Mouse (Mus musculus) embryo, embryonic 10.5 days (tissue): Measurements from ENCODE around the gene Casp2.

Source experiments
- DNase-seq: peaks from one replicate; pipeline ENCODE4 v3.0.0-alpha.2; 2015; ENCODE audit warnings: low spot score

Gene Casp2

GRCm38 (mm10) chr6:42264626-42265312, at the start of gene Casp2:
Gene Casp2 (plus strand): TSS chr6:42264985.
- peak; percentile 100 for DNase-seq

- no peak for DNase-seq
Measured at GRCm38 (mm10) chr6:42215028-42215427, 49.8 kb upstream of the Casp2 start, which contains the start of gene Tas2r144. Gene Tas2r144 (plus strand): TSS chr6:42215328.

DNA sequence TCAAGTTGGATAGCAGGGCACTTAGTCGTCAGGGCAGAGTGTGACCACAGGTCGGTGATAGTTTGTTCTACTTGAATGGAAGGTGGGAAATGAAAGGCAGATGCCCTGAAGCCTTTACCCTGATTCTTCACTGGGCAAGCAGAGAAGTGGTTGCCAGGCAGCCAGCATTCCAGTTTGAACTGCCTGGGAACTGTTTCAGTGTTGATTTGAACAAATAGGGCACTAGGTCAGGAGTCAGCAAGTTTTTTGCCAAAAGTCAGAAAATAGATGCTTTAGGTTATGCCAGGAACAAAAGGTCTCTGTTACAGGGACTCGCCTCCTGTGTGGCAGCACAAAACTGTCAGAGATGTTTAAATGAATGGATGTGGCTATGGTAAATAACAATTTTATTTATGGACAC, 42.5 kb upstream of the Casp2 start:
- no peak for DNase-seq

DNA sequence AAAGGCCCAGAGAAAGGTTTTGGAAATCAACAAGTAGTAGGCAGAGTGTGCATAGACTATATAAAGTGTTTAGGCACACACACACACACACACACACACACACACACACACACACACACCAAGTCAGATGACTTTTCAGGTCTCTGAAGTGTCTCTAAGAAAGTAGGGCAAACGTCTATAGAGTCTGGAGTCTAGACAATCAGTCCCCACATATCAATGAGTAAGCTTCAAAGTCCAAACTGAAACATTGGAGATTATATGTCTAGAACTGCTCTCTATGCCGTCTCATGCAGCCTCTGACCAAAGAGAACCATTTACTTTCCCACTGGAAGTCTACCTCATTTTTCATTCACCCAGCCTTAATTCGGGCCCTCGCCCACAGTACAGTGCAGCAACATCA, 39.7 kb upstream of the Casp2 start:
- no peak for DNase-seq

DNA sequence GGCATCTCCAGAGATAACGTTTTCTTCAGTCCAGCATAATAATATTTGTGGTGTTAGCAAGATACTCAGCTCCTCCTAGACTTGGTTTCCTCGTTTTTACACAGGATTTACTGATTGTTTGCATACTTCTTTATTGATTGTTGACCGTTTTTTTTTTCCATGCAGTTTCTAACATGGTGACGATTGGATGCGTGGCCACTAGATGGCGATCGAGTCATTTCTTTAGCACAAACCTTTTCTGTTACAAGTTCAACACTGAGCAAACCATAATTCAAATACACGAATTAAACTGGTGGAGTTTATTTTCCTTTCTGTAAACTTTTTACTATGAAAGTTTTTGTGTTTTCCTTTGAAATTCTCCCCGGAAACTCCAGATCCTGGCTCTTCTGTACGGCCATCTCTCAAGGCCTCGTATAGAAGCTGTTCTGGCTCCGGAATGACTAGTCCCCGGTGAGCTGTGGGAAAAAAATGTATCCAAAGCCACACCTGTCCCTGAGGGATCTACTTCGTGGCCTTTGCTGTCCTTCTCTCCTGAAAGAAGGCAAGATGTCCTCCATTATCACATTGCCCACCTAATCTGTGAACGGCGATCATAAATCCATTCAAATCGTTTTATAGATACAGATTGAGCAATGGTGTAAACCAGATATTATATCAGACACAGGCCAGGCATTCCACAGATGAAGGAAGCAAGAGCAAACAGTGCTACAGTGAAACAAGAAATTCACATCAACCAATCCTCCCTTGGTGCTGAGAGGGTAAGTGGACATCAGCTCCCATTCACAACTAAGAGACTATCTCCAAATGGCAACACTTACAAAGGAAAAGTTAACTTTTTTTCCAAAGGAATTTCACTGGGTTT, 37.3 kb upstream of the Casp2 start:
- DNase-seq, result peak; percentile 86

DNA sequence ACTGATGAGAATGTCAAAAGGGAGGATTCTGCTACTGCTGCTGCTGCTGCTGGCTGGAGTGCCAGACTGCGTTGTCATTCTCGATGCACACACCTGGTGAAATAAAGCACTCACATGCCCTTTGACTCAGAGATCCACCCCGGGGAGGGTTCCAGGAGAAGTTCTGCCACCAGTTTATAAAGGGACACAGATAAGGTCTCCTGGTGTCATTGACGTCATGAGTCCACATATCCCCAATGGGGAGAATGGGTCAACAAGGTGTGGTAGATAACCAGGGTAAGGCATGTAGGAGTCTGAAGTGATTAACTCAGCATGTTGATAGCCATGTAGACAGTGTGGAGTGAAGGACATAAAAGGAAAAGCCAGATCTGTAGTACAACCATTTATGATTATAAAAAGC, 35.2 kb upstream of the Casp2 start:
- DNase-seq, result no peak

DNA sequence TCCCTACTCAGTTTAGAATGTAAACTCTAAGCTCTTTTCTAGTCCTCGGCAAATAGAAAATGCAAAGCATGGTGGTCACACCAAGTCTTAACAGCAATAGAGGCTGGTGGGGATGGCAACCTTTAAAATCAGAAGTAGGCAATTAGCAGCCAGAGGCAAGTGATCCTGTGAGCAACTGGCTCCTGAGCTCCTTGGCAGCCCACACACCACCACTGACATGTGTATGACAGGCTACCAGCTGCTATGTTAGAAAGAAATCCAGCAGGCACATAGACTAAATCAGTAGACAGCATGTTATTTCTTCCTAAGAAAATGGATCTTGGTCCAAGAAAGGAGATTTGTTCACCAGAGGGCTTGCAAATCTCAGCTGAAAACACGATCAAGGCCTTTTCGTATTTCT, 33.6 kb upstream of the Casp2 start:
- no peak for DNase-seq

DNA sequence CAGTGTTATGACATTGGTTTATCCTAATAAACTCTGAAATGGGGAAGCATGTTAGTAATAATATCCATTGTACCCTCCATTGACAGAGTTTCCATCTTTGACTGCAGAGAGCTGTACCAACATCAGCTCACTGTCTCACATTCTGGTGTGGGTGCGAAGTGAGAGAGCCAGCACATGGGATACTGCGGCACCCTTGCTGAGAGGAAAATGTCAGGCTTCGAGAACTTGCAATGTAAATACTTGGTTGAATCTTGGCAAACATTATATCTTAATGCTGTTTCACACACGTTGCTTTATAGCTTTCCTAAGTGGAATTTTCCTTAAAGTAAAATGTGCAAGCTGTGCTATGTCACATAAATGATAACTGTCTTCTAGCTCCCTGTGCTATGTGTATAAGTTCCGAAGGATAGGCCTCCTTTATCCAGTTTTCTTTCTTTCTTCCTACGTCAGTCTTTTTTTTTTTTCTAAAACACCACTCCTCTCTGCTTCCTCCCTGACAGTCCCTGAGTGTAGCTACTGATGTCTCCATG, 27.4 kb upstream of the Casp2 start:
- no peak for DNase-seq

- no peak for DNase-seq
Measured at GRCm38 (mm10) chr6:42241311-42242045, 23.3 kb upstream of the Casp2 start.

DNA sequence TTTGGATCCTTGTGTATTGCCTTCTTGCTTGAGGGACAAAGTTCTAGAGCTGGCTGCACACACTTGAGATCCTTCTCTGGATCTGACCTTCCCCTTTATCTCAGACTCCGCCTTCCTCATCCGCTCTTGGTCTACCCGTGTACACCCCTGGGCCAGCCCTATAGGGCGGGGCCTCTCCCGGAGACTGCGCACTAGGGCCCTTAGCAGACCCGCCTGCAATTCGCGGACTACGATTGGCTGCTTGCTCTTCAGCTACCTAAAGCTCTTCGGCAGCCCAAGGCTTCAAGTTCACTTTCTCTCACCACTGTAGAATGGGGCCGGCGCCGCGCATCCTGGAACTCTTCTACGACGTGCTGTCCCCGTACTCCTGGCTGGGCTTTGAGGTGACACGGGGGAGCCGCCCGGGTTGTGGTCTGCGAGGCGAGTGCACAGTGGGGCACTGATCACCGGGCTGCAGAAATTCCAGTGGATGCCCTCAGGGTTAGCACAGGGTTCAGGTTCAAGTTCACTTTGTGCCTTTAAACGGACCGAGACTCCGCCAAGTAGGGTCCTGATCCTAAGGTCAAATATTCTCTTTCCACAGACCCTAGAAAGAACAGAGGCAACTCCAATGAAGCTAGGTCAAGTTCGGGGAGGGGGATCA, 19.0 kb upstream of the Casp2 start, which contains the start of gene Gstk1:
TSS of gene Gstk1 (plus strand) at position 225 of the 643 bp plus-strand sequence.
- peak; percentile 90 for DNase-seq

GRCm38 (mm10) chr6:42247173-42247572, 17.6 kb upstream of the Casp2 start:
- peak; percentile 14 for DNase-seq

DNA sequence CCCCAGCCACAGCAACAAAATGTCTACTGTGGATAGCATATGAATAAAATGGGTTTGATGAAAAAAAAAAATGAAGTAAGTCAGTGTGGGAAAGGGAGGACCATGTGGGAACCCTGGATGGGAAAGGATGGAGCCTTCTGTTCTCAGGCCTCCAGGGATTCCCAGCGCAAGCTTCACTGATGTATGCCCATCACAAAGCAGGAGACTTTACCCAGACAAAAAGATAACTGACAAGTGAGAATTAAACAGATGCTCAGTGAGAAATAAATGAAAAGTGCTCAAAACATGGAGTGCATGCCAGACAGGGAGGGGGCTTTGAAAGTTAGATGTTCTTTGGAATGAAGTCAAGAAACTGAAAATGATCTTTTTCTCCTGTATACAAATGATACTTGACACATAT, 16.8 kb upstream of the Casp2 start:
- no peak for DNase-seq

DNA sequence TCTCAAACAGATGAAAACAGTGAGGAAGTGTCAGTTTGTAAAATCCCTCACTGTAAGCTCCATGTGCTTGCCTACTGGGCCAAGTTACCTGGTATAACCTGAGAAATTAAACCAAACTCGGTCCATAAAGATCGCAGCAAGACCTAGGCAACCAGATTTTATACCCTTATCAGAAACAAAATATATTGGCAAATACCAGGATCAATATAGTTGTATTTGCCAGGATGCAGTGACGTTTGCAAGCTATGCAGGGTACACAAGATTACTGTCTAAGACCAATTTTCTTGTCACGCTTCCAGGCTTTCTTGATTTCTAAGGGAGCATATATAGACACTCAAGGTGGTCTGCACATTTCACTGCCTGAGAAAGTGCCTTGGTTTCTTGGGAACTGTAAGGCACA, 13.0 kb upstream of the Casp2 start:
- DNase-seq, result no peak

DNA sequence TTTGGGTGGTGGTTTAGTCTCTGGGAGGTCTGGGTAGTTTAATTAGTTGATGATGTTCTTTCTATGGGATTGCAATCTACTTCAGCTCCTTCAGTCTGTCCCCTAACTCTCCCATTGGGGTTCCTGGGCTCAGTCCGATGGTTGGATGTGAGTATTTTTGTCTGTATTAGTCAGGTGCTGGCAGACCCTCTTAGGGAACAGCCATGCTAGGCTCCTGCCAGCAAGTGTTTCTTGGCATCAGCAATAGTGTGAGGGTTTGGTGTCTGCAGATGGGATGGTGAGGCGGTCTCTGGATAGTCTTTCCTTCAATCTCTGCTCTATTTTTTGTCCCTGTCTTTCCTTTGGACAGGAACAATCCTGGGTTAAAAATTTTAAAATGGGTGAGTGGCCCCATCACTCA, 11.7 kb upstream of the Casp2 start:
- DNase-seq, result no peak

GRCm38 (mm10) chr6:42257303-42257863, 7.4 kb upstream of the Casp2 start:
- DNase-seq, result peak; percentile 75

DNA sequence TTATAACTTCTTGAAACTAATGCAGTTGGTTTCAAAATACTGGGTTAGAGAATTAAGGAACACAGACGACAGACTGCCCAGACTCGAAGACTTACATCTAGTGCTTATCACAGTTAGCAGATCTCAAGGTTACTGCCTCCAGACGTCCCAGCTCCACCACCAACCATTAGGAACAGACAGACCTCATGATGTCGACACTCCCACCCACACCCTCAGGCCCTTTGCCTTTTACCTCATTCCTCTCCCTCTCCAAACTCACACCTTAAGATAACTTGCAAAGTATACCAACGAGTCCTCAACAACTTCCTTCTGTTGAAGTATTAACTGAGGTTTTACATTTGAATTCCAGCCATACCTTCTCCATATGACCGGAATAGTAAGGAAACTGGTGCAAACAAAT, 4.4 kb upstream of the Casp2 start:
- DNase-seq, result no peak

DNA sequence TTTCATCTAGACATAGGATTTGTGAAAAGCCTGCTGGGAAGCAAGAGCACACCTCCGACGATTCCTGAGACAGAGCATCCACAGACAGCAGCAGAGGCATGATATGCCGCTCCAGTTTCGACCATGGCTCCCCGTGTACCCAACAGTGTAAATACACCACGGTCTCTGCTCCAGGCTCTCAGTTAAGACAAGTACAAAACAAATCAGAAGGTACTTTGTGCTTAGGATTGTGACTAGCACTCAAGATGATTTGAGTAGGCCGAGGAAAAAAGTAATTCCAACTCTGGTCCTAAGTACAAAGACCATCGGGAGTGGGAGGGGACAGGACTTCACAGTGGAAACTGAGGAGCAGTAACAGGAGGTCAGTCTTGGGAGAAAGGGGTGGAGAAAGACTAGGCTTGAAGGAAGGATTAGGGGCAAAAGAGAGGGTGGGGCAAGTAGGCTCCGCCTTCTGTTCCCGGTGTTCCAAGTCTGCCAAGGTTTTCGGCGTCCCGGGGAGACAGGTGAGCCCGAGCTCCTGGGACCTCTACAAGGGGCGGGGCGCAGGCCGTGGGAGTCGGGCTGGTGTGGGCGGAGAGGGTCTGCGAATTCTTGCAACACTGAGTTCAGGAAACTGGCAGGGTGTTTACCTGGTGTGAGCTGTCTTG, 3.1 kb upstream of the Casp2 start, which contains the start of gene Tmem139:
TSS of gene Tmem139 (plus strand) at position 447 of the 647 bp plus-strand sequence.
- peak; percentile 4 for DNase-seq

DNA sequence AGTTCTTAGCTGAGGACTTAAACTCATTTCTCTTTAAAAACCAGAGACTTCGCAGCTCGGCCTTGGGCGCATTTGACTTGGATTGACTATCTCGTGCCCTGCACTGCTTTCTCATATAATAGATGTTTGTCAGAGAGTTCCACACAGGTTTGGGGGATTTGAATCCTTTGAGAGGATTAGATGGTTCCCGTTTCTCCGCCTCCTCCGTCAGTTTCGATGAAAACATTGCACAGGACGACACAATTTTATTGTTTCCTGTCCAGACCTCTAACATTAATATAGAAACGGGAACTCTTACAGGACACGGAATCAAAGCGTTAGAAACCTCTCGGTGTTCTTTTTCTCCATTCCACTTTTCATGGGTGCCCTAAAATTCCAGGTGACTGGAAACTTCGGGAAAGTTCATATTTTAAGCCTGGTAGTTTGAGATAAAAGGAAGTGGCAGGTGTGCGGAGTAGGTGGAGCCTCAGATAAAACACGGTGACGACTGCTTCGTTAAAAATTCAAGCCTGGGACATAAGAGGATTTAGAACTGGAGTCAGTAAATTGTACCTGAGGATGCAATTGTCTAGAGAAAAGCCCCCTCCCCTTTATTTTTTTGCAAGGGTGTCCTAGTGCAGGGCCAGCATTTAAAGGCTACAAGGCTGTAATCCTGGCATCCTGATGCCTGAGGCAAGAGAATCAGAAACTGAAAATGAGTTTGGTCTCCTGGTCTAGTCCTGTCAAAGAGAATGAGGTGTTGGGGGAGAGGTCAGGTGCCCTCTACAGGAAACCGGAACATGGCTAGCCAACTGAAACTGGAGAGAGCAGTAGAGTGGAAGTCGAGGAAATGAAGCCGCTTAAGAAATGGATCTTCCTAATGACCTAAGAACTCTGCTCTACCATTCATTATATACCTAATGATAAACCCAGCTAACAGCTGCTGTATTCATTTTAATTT, 876 bp downstream of the Casp2 start:
- DNase-seq, result peak; percentile 64

DNA sequence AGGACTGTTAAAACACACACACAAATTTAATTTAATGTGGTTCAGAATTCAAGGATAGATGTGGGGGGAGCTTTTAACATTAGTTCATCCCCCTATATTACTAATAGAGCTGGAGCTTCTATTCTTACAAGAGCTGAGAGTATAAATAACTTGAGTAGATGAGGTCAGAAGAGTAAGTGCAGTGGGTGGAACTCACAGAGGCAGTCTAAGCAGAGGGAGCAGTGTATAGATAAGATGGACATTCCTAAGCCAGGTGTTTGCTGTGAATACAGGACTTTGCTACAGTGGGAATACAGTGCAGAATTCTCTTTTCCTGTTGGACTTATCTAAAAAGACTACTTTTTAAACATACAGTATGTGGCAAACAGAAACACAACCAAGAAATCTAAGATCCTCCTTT, 6.0 kb downstream of the Casp2 start:
- no peak for DNase-seq

DNA sequence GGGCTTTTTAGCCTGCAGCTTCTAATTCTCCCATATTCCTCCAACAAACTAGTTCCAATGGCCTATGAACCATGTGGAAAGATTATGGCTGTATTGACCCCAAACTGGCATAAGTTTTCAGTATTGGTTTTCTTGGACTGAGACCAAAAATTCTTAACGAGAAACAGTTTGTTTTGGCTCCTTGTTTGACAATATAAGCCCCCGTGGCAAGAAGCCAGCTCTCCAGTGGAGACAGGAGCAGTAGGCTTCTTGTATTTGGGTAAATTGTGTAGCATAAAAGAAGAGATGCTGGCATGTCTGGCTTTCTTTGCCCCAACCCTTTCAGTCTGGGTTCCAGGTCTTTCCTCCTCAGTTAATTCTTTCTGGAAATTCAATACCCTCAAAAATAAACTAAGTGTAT, 11.4 kb downstream of the Casp2 start:
- DNase-seq, result no peak
